Mouse (Mus musculus) lung, postnatal 36 days (tissue): ENCODE results near the gene Mecom.

ENCODE experiments used
- DNase-seq: peaks from one replicate; pipeline ENCODE4 v3.0.0; 2022; ENCODE audit warnings: mixed read lengths

The Mecom gene

GRCm38 (mm10) chr3:30009596-30009995, 538.2 kb downstream of the Mecom start:
- DNase-seq, result no peak

- no peak for DNase-seq
These were observed 542.9 kb downstream of the Mecom start for GRCm38 (mm10) chr3:30004888-30005405.

- no peak for DNase-seq
These were observed 547.5 kb downstream of the Mecom start for GRCm38 (mm10) chr3:30000260-30000659.

GRCm38 (mm10) chr3:29999035-29999434, 548.8 kb downstream of the Mecom start:
- DNase-seq, result peak; percentile 56

- no peak for DNase-seq
These were observed 550.7 kb downstream of the Mecom start for GRCm38 (mm10) chr3:29997068-29997467.

- no peak for DNase-seq
These were observed 554.5 kb downstream of the Mecom start for GRCm38 (mm10) chr3:29993346-29993745.

GRCm38 (mm10) chr3:29991523-29991922, 556.3 kb downstream of the Mecom start:
- DNase-seq, result no peak

GRCm38 (mm10) chr3:29984431-29984830, 563.4 kb downstream of the Mecom start:
- no peak for DNase-seq

- DNase-seq, result no peak
These were observed 566.4 kb downstream of the Mecom start for GRCm38 (mm10) chr3:29981259-29981910.

GRCm38 (mm10) chr3:29980531-29980930, 567.3 kb downstream of the Mecom start:
- DNase-seq, result no peak

- peak; percentile 28 for DNase-seq
These were observed 571.2 kb downstream of the Mecom start for GRCm38 (mm10) chr3:29976580-29976979.

GRCm38 (mm10) chr3:29968433-29968949, 579.3 kb downstream of the Mecom start:
- DNase-seq, result peak; percentile 54

- DNase-seq, result no peak
These were observed 583.9 kb downstream of the Mecom start for GRCm38 (mm10) chr3:29963953-29964352.

GRCm38 (mm10) chr3:29963447-29963846, 584.4 kb downstream of the Mecom start:
- DNase-seq, result no peak

GRCm38 (mm10) chr3:29959051-29959450, 588.8 kb downstream of the Mecom start:
- DNase-seq, result no peak

- DNase-seq, result no peak
These were observed 590.2 kb downstream of the Mecom start for GRCm38 (mm10) chr3:29957365-29958236.

- peak; percentile 53 for DNase-seq
These were observed 594.5 kb downstream of the Mecom start for GRCm38 (mm10) chr3:29953269-29953668.

GRCm38 (mm10) chr3:29950853-29951252, 597.0 kb downstream of the Mecom start:
- no peak for DNase-seq

GRCm38 (mm10) chr3:29903596-29904308, 644.1 kb downstream of the Mecom start:
- peak; percentile 53 for DNase-seq
